Mouse (Mus musculus) gonadal fat pad, adult 2 months (tissue): ENCODE measurements around the gene Hpcal1. TPM values are rescaled to one million over a fixed set of nuclear protein-coding genes. Genes with fewer than 3 reads are reported as not detected.

Experiments used
- DNase-seq: peaks from one replicate; pipeline ENCODE4 v3.0.0-alpha.2; 2012; ENCODE audit warnings: low read depth
- polyA plus RNA-seq: library from polyadenylated mRNA; depleted of rRNA; stranded (reverse); fragments of >200 nt; gene quantifications from 2 replicates; pipeline ENCODE4 v1.2.3, GENCODE M21; 2012; rRNA removed

Gene Hpcal1
- polyA plus RNA-seq, result 136 and 141 TPM in 2 replicates

- DNase-seq, result no peak
Observed at GRCm38 (mm10) chr12:17690564-17691281, at the start of gene Hpcal1. Gene Hpcal1, plus strand, starts transcription at chr12:17690856.

GRCm38 (mm10) chr12:17641269-17641668 lies 49.4 kb upstream of the Hpcal1 start:
- no peak for DNase-seq

GRCm38 (mm10) chr12:17644385-17645222 lies 46.1 kb upstream of the Hpcal1 start:
- DNase-seq, result no peak

GRCm38 (mm10) chr12:17646457-17646856 lies 44.2 kb upstream of the Hpcal1 start:
- peak; percentile 60 for DNase-seq

- DNase-seq, result no peak
Observed at GRCm38 (mm10) chr12:17651223-17652095, 39.2 kb upstream of the Hpcal1 start.

GRCm38 (mm10) chr12:17652216-17653050 lies 38.2 kb upstream of the Hpcal1 start:
- DNase-seq, result no peak

- DNase-seq, result no peak
Observed at GRCm38 (mm10) chr12:17653051-17653783, 37.4 kb upstream of the Hpcal1 start.

GRCm38 (mm10) chr12:17657561-17658195 lies 33.0 kb upstream of the Hpcal1 start:
- no peak for DNase-seq

- no peak for DNase-seq
Observed at GRCm38 (mm10) chr12:17658521-17658920, 32.1 kb upstream of the Hpcal1 start.

GRCm38 (mm10) chr12:17661483-17661920 lies 29.2 kb upstream of the Hpcal1 start:
- DNase-seq, result no peak

- DNase-seq, result peak; percentile 52
Observed at GRCm38 (mm10) chr12:17663991-17664635, 26.5 kb upstream of the Hpcal1 start.

GRCm38 (mm10) chr12:17665906-17666326 lies 24.7 kb upstream of the Hpcal1 start:
- DNase-seq, result no peak

- no peak for DNase-seq
Observed at GRCm38 (mm10) chr12:17666616-17667015, 24.0 kb upstream of the Hpcal1 start.

GRCm38 (mm10) chr12:17673729-17674128 lies 16.9 kb upstream of the Hpcal1 start:
- no peak for DNase-seq

- DNase-seq, result no peak
Observed at GRCm38 (mm10) chr12:17674182-17674812, 16.4 kb upstream of the Hpcal1 start.

- no peak for DNase-seq
Observed at GRCm38 (mm10) chr12:17677743-17678142, 12.9 kb upstream of the Hpcal1 start.

- no peak for DNase-seq
Observed at GRCm38 (mm10) chr12:17679571-17679970, 11.1 kb upstream of the Hpcal1 start.

GRCm38 (mm10) chr12:17682161-17682560 lies 8.5 kb upstream of the Hpcal1 start:
- no peak for DNase-seq

- DNase-seq, result peak; percentile 66
Observed at GRCm38 (mm10) chr12:17684315-17684714, 6.3 kb upstream of the Hpcal1 start.
